Mouse (Mus musculus) gastrocnemius, adult 2 months (tissue): ENCODE results near the gene Ergic1. TPM values are rescaled to one million over a fixed set of nuclear protein-coding genes. Genes with fewer than 3 reads are reported as not detected.

ENCODE experiments used
- DNase-seq: peaks from one replicate; pipeline ENCODE4 v3.0.0; 2022
- H3K27ac ChIP-seq: fragments of 200-600 bp; 2 replicates; pipeline ENCODE4 v1.8.1; 2022; ENCODE audit warnings: mild to moderate bottlenecking
- H3K4me3 ChIP-seq: fragments of 200-600 bp; 2 replicates; pipeline ENCODE4 v1.8.1; 2022; ENCODE audit warnings: mild to moderate bottlenecking, moderate library complexity
- CTCF ChIP-seq: fragments of 200-600 bp; IDR thresholded peaks from 2 replicates; pipeline ENCODE4 v1.8.1; 2022; ENCODE audit warnings: antibody characterized with exemption, mild to moderate bottlenecking, moderate library complexity
- intact Hi-C: fragments of 180-260 bp; cut with DNase I; formaldehyde crosslinking; loops from one replicate; pipeline ENCODE4 v1.15.1; 2025
- total RNA-seq, 2 experiments: library from RNA; stranded (reverse); gene quantifications; 2 replicates each; pipeline ENCODE4 v1.2.3; 2021

Ergic1 gene
- total RNA-seq, 2 experiments from 2014 or later = 40.3 to 60.3 TPM

- intact Hi-C loops = no loop called here
- H3K4me3 ChIP-seq = no peak overlapping the region
- peak overlapping the region; percentile 86 for H3K27ac ChIP-seq
- no peak for TF ChIP-seq CTCF
- no peak for DNase-seq
Observed at GRCm38 (mm10) chr17:26611918-26612317, 50.6 kb downstream of the Ergic1 start.

- Histone ChIP-seq H3K4me3 (no peak overlapping the region), H3K27ac (peak overlapping the region; percentile 62)
- no peak for DNase-seq
- intact Hi-C loops = no loop called here
- TF ChIP-seq CTCF = no peak
Observed at GRCm38 (mm10) chr17:26614286-26614685, 53.0 kb downstream of the Ergic1 start.

GRCm38 (mm10) chr17:26614708-26615486, 53.6 kb downstream of the Ergic1 start:
- DNase-seq = no peak
- no peak for TF ChIP-seq CTCF
- H3K27ac ChIP-seq = peak overlapping the region; percentile 62
- H3K4me3 ChIP-seq = no peak overlapping the region
- intact Hi-C loops = no loop called here

- TF ChIP-seq CTCF = no peak
- intact Hi-C loops = no loop called here
- peak overlapping the region; percentile 63 for H3K27ac ChIP-seq
- no peak overlapping the region for H3K4me3 ChIP-seq
- DNase-seq = peak; percentile 48
Observed at GRCm38 (mm10) chr17:26616696-26617095, 55.4 kb downstream of the Ergic1 start.

GRCm38 (mm10) chr17:26618498-26618897, 57.2 kb downstream of the Ergic1 start:
- no peak for TF ChIP-seq CTCF
- Histone ChIP-seq H3K27ac (peak overlapping the region; percentile 63), H3K4me3 (no peak overlapping the region)
- intact Hi-C loops = no loop called here
- no peak for DNase-seq

- DNase-seq = no peak
- H3K4me3 ChIP-seq = no peak overlapping the region
- intact Hi-C loops = no loop called here
- no peak for TF ChIP-seq CTCF
- H3K27ac ChIP-seq = peak overlapping the region; percentile 90
Observed at GRCm38 (mm10) chr17:26619577-26619976, 58.3 kb downstream of the Ergic1 start.

- no peak overlapping the region for H3K4me3 ChIP-seq
- 0 out of 2 replicates have a peak, but pooled peaks have one; percentile 3 for TF ChIP-seq CTCF
- DNase-seq = no peak
- intact Hi-C loops = loop anchor here (5.0 kb wide), 1 partner anchor 38 kb away; no protein-coding TSS in a partner anchor
- peak overlapping the region; percentile 90 for H3K27ac ChIP-seq
Observed at GRCm38 (mm10) chr17:26620292-26620691, 59.0 kb downstream of the Ergic1 start.

GRCm38 (mm10) chr17:26620786-26621766, 59.8 kb downstream of the Ergic1 start:
- peak overlapping the region; percentile 90 for H3K27ac ChIP-seq
- intact Hi-C loops = loop anchor here (1.0 to 5.0 kb wide), 2 partner anchors 39 to 113 kb away; no protein-coding TSS in a partner anchor
- H3K4me3 ChIP-seq = peak overlapping the region; percentile 21
- TF ChIP-seq CTCF = no peak
- DNase-seq = peak; percentile 85

GRCm38 (mm10) chr17:26621912-26622311, 60.6 kb downstream of the Ergic1 start:
- no peak for TF ChIP-seq CTCF
- intact Hi-C loops = loop anchor here (1.0 to 5.0 kb wide), 2 partner anchors 40 to 114 kb away; no protein-coding TSS in a partner anchor
- H3K4me3 ChIP-seq = no peak overlapping the region
- DNase-seq = no peak
- H3K27ac ChIP-seq = peak overlapping the region; percentile 90

- Histone ChIP-seq H3K4me3 (no peak overlapping the region), H3K27ac (peak overlapping the region; percentile 77)
- no peak for TF ChIP-seq CTCF
- intact Hi-C loops = loop anchor here (2.0 to 5.0 kb wide), 2 partner anchors 27 to 42 kb away; no protein-coding TSS in a partner anchor
- peak; percentile 64 for DNase-seq
Observed at GRCm38 (mm10) chr17:26623991-26624390, 62.7 kb downstream of the Ergic1 start.

- DNase-seq = peak; percentile 79
- Histone ChIP-seq H3K4me3 (peak overlapping the region; percentile 38), H3K27ac (peak overlapping the region; percentile 77)
- no peak for TF ChIP-seq CTCF
- intact Hi-C loops = loop anchor here (2.0 to 5.0 kb wide), 2 partner anchors 28 to 43 kb away; no protein-coding TSS in a partner anchor
Observed at GRCm38 (mm10) chr17:26624999-26625398, 63.7 kb downstream of the Ergic1 start.

GRCm38 (mm10) chr17:26625521-26626010, 64.3 kb downstream of the Ergic1 start:
- H3K4me3 ChIP-seq = peak overlapping the region; percentile 38; the same call in 1 of the 2 replicates

More at GRCm38 (mm10) chr17:26625521-26626010, 64.3 kb downstream of the Ergic1 start:
- no peak for DNase-seq
- intact Hi-C loops = loop anchor here (2.0 kb wide), 1 partner anchor 29 kb away; no protein-coding TSS in a partner anchor
- no peak for TF ChIP-seq CTCF
- H3K27ac ChIP-seq = peak overlapping the region; percentile 77
